Mouse (Mus musculus): Measurements from ENCODE around the gene Clta.

Clta gene

DNA sequence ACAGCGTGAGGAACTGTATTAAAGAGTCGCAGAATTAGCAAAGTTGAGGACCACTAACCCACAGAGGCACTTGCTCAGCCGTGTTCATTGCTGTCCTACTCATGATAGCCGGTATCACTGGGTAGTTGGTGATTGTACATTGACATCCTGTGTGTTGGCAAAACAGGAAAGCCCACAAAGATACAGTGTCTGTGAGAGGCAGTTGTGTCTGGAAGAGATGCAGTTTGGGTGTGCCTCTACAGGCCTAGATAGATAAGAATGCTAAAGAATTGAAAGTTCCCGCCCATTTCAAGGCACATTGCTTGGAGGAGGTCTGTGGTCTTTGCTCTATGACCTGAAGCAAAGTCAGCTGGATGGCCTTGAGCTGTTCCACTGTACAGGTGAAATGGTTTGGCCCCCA lies at the start of gene Clta:
Gene Clta (plus strand): TSS at position 327 of the 400 bp plus-strand sequence.
- no peak for DNase-seq (ENCODE audit: low read depth, low spot score)

DNA sequence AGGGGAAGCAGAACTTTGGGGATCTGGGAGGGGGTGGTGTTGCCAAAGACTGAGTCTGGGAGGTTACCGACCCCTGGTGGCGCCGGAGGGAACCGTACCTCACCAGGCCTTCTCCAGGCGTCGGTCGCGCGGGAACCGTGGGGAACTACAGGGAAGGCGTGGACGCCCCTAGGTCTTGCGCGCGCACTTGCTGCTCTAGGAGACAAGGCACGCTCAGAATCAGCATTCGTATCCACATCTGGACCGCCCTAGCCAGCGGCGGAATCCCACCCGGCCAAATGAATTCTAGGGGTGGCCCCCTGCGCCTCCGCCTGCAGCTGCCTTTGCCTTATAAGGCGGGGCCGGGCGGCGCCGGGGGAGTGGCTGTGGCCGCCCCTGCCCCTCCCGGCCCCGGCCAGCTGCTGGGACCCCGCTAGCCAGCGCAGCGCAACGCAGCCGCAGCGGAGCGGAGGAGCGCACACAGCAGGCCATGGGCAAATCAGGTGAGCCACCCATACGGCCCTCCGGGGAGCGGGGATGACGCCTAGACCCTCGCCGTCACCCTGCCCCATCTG lies 46.9 kb upstream of the Clta start, which contains the start of gene Glipr2:
Gene Glipr2 (plus strand): TSS at position 110 of the 554 bp plus-strand sequence.
- peak; percentile 91 for DNase-seq (ENCODE audit: low read depth, low spot score)

DNA sequence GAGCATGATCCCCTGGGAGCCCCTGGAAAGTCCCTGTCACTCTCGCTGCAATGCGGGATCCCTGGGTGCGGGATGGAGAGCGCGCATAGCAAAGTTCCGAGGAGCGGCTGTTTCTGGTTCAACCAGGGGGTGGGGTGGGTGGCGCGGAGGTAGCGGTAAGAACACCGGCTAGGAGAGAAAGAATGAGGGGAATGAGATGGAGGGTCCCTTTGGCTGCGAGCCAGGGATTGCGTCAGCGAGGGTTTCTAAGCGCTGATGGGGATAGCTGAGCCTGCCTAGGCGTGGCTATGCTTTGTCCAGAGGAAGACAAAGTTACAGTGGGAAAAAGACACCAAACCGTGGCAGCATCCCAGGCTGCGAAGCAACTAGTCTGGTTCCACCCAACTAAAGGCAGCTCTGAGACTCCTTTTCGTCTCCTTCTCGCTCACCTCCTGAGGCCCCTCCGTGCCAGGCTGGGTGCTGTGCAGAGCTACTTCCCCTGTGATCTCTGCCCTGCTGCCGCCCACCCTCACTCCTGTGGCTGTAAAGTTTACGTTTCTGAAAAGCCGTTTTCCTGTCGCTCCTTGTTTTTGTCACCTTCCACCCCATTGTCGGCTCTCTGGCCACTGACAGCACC lies 46.3 kb upstream of the Clta start:
- peak; percentile 75 for DNase-seq (ENCODE audit: low read depth, low spot score)

DNA sequence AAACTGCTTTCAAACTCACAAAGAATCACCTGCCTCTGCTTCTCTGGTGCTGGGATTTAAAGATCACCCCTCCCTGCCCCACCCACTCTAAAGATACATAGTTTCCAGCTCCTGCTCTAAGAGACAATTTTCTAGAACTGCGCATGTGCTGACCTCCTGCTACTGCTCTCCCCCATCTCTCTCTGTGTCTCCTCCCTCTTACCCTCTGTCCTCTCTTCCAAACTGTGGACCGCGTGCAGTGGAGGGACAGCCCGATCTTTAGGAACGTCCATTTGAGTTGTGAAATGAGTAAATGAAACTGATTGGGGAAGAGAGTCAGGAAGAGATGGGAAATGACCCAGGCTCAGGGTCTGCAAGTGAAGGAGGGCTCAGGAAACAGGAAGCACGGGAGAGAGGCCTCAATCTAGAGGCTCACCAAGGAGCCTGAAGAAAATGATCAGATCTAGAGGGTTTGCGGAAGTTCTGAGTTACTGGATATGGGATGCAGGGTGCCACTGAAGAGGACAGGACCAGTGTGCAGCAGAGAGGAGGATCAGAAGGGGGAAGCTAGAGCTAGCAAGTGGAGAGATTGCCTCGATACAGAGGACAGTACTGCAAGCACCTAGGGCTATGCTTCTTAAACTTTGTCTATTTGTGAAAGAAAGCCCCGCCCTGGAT lies 44.6 kb upstream of the Clta start:
- DNase-seq (ENCODE audit: low read depth, low spot score), result no peak

DNA sequence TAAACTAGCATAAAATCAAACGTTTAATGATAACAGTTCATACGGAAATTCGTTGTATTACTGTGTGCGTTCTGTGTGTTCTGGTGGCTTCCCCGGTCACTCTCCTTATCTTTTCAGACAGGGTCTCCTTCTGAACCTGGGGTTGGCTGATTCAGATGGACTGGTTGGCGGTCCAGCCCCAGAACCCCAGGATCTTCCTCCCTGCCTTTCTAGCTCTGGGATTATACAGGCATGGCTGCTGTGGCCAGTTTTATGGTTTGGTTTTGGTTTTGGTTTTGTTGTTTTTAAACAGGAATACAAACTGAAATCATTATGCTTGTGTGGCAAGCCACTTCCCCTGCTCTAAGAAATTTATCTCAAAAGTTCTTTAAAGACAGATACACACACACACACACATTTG lies 44.0 kb upstream of the Clta start:
- no peak for DNase-seq (ENCODE audit: low read depth, low spot score)

DNA sequence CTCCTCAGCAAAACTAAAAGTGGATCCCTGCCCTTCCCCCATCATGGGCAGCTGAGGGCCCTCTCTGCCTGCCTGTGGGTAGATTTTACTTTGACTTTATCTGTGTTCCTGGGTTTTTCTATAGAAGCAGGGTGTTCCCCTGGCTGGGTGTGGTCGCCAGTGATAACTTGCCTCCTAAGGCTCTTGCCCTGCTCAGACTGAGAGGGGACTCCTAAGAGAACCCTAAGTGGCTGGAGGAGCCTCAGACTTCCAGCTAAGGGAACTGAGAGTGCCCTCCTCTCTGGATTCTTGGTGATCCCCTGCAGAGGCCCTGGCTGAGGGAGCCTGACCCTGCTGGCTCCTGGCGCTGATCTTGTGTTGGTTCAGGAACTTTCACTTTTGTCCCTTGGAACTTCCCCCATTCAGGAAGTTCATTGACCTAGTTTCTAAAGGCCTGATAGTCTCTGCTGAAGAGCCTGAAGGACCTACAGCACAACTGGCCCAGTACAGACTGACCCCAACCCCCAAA lies 39.9 kb upstream of the Clta start:
- DNase-seq (ENCODE audit: low read depth, low spot score), result no peak

DNA sequence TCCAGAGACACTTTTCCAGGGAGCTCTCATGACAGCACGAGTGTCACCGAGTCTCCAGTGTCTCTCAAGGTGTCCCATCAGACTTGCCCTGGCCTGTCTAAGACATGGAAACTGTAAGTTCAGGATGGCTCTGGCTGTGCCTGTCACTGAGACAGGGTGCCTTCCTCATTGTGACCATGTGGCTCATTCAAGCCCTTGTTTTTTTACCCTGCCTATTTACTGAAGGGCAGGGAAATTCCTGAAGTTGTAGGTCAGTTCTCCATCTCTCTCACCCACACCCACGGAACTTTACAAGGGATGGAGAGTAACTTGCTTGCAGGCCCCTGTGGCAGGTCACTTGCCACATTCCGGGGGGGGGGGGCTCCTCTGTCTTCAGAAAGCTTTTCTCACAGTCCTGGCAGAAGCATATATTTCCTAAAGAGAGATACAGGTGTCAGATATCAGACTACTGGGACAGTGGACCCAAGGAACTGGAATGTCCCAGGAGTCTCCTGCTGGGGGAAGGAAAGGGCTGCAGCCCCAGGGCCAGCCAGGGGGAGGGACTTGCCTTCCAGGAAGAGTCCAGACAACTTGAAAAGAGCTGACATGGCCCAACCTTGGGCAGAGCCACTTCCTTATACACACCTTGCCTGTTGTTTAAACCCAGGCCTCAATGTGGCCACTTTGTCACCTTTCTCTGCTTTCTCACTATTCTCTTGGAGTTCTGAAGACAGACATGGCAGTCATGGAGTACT lies 39.1 kb upstream of the Clta start:
- DNase-seq (ENCODE audit: low read depth, low spot score), result no peak

DNA sequence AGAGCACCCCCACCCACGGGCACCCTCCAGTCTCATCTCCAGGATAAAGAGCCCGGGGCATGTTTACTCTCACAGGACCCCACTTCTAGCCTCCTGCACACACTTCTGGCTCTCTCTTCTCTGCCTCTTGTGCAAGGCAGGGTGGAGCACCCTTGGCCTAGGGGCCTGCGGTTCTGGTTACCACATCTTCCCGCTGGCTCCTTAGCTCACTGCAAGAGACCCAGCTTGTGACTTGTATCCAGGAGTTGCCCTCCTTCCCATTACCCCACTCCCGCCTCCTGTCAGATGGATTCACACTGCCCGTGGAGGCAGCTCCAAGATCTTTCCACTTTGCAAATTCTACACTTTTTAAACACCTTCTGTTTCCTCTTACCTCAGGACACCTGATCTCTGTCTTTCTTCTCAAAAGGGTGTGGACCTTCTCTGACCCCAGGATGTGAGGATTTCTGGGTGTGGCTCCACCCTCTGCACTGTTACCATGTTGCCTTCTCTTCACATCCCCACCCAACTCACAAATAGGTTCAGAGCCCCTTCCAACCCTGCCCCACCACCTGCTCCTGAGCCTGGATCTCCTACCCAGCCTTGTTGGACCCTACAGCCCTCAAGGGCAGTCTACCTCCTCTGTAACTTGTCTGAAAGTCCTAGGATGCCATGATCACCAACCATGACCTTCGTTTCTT lies 38.3 kb upstream of the Clta start:
- DNase-seq (ENCODE audit: low read depth, low spot score), result no peak

DNA sequence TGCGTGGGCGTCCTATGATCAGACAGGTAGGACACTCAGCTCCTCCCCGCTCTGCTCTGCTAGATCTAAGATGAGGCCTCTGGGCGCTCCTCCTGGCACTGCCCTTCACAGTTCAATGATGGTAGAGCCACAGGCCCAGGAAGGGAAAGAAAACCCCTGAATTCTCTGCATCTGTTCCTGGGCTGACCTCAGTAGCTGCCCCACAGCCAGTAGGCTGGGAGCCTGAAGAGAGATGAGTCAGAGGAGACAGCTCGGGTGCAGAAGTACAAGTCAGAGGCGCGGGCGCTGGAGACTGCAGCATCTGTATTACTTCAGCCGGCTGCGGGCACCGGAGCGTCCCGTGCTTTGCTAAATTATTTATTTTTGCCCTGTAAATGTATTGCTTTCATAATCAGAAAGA lies 35.6 kb upstream of the Clta start:
- DNase-seq (ENCODE audit: low read depth, low spot score), result no peak

DNA sequence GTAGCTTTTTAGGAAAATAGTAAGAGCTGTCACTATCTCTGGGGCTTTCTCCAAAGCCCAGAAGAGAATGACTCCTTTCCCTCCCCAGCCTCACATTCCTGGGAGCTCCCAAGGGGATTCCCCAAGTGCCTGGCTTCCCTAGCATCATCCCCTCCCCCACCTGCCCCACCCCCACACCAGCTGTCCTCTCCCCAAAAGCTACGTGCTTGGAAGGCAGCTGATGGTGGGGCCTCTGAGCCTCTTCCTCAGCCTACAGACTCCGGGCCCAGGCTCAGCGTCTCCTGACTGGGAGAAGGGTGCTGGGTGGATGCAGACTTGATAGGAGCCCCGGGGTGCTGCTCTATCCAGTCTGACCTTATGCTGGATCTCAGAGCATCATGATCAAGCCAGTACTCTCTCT lies 34.9 kb upstream of the Clta start:
- DNase-seq (ENCODE audit: low read depth, low spot score), result no peak

DNA sequence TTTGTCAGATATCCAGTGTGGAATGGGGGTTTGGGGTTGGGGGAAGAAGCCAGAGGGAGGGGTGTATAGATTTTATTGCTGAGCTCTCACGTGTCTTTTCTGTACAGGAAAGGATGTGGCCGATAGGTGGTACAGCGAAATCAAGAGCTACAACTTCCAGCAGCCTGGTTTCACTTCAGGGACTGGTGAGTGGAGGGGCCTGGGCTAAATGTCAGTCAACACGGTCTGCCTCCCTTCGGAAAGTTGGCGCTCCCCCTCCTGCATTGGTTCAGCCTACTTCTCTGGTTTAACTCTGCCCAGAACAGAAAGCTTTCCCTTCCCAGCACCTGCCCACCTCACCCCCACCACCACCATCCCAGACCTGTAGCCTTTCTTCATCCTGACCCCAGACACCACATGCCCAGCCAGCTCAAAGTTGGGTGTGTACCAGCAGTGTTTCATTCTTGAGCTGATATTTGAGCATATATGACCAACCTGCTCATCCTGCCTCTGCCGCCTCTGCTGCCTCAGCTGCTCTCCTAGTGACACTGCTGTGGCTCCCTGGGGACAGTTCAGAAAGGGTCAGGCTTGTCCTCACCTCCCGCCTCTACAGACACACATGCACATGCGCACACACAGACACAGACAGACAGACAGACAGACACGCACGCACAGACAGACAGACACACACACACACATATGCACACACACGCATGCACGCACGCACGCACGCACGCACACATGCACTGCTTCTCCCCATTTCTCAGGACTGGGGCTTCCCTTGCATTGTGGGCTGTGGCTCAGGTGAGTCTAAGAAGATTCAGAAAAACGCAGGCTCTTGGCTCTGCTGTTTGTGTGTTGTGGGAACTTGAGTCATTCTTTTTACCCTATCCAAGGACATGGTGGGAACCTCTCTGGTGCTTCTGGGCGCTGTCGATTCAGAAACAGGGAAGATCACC lies 33.6 kb upstream of the Clta start:
- no peak for DNase-seq (ENCODE audit: low read depth, low spot score)

DNA sequence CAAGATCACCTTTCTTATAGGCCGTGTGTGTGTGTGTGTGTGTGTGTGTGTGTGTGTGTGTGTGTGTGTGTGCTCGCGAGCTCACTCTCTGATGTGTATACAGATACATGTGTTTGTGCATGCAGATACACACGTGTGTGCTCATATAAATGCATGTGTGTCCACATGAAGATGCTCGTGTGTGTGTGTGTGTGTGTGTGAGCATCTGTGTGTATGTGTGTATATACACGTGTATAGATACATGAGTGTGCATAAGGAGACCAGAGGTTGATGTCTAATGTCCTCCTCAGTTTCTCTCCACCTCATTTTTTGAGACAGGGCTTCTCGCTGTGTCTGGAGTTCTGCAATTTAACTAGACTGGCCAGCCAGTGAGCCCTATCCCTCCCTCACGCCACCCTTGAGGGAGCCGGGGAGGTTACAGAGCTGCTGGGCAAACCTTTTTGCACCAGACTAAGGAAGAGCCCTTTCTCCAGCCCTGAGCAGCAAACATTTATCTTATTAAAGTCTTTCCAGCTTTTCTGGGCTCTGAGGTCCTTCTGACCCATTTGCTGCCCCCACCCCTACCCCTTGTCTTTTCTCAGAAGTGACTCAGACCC lies 32.6 kb upstream of the Clta start:
- no peak for DNase-seq (ENCODE audit: low read depth, low spot score)

DNA sequence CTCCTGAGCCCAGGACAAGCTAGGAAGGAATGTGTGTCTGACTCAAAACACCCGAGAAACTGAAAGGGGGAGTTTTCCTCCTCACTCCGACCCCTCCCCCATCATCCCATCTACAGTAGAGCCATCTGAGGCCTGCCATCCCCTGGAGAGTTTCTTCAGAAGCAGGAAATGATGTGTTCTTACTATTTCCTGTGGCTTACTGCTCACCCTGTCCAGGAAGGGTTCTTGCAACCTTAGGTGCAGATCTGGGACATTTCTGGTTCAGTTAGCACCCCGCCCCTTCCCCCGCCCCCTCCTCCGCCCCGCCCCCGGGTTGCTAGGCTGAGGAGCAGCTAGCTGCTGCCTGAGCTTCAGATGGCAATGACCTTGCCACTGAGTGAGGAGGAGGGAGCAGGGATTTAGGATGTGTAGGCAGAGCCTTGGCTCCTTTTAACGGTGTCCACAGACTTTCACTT lies 32.1 kb upstream of the Clta start:
- peak; percentile 49 for DNase-seq (ENCODE audit: low read depth, low spot score)

DNA sequence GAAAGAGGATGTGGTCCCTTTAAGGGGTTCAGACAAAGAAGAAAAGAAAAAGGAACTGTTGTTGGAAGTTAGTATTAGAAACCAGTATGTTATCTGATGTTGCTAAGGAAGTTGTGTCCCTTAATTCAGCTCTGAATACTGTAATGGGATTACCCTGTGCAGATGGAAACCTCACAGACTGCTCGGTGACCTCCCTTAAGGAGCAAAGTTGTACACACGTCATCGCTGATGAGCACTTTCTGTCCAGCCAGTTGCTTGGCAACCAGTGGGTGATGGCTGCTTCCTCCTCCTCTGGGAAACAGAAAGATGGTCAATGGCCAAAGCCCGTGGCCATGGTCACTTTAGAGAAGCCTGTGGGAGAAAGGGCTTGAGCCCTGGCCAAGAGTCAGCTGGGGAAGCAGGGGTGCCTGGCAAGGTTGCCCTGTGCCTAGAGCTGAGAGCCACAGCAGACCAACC lies 30.7 kb upstream of the Clta start:
- no peak for DNase-seq (ENCODE audit: low read depth, low spot score)

DNA sequence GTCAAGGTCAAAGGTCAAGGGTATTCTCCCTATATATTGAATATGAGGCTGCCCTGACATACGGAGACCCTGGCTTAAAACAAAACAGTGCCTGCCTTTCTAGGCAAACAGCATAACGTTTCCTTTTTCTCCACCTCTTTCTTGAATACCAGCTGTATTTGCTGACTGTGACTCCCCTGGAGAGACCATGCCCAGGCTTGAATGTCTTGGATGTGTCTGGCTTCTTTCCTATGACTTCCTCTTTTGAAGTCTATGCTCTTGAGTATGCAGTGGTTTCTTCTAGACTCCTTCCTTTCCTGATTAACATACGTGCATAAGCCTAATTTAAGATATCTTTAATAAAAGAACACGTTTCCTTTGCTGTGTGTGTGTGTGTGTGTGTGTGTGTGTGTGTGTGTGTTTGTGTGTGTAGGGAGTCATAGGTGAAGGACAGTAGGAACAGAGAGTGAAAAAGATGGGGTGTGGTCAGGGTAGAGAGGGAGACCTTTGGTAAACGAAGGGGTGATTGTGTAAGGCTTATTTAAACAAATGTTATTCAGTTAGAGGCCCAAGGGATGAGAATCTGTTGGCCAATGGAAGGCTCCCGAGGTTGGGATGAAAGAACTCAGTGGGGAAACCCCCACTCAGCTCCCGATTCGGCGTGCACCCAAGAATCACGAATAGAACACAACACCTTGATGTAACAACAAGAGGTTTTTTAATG lies 29.2 kb upstream of the Clta start:
- DNase-seq (ENCODE audit: low read depth, low spot score), result no peak

DNA sequence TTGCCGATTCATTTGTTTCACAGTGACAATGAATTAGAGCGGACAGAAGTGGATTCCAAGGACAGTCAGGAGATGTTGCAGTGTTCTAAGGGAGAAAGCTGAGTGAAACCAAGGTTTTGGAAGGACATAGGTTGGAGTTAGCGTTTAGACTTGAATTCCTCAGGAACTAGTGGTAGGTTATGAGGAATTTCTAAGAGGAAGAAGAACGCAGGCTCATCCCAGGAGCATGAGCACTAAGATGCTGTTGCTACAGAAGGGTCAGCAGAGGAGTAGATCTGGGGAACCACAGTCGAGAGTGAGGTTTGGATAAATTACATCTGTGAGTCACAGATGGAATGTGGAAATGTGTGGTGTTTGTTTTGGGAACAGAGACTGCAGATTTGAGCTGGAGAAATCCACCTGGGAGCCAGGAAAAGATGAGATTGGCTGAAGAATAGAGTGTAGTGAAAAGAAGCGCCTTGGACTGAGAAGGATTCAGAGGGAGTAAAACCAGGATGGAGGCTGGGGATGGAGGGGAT lies 28.0 kb upstream of the Clta start:
- no peak for DNase-seq (ENCODE audit: low read depth, low spot score)

DNA sequence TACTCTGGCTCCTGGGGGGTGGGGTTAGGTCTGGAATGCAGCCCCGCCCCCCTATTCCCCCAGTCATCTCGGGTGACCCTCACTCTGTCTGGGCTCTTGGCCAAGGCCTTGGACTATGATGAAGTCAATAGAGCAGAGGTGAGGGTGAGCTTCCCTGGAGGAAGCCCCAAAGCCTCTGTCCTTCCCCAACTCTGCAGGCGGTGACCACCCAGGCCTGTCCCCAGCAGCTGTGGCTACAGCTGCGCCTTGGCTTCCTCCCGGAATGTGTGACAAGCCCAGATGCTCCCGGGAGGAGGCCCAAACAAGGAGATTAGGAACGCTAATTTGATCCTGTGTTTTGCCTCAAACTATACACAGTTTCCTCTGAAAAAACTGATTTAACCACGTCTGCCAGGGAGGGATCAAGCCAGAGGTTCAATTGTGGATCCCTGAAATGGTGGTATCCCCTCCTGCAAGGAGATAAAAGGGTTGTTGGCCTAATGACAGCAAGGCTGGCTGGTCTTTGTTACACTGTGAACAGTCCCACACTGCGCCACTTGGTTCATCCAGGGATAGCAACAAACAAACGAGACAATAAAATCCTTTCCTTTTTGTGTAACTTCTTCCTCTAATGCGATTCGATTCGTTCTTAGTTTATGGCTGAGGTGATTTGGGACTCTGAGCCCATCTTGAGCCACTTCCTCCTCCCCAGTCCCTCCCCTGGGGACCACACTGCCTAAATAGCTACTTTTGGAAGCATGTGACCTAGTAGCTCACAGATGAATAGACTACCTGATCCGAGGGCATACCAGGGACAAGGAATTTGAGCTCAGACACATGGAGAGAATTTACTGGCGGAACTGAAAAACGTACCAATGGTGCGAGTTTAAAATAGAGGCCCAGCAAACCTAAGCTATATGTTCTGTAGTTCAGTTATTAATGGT lies 25.5 kb upstream of the Clta start:
- DNase-seq (ENCODE audit: low read depth, low spot score), result no peak

DNA sequence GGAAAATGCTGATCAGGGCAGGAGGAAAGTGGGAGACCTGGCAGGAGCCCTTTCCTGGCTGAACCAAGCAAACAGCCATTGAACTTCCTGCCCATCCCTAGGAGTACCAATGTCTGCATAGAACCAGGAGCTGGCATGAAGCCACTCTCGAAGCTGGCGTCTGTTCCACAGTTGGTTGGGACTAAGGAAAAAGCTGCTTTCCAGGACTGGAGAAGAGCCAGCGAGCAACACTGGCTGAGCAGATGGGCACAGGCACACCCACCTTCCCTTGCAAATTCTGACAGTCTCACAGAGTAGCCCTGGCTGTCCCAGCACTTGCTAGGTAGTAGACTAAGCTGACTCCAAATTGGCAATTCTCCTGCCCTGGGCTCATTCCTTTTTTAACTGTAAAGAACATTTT lies 24.5 kb upstream of the Clta start:
- no peak for DNase-seq (ENCODE audit: low read depth, low spot score)
